Mouse (Mus musculus): ENCODE data around the gene Filip1l.

The Filip1l gene

DNA sequence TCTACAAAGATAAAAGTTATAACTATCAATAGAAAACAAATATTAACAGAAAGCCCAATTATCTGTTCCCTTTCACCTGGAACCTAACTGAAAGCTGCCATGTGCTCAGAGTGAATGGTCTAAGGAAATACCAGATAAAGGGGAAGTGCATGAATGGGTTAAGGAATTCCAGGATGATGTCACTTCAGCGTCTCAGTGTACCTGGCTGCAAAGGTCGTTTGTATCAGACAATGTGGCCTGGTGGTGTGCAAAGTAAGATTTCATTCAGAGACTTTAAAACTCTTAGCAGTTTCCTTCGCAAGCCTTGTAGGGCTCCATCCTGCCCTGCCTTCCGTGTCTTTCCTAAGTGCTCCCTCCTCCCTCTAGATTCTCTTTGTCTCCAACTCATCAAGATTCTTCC, 80.3 kb downstream of the Filip1l start:
- in situ Hi-C loops (cut with MboI, MseI) = no loop called here

DNA sequence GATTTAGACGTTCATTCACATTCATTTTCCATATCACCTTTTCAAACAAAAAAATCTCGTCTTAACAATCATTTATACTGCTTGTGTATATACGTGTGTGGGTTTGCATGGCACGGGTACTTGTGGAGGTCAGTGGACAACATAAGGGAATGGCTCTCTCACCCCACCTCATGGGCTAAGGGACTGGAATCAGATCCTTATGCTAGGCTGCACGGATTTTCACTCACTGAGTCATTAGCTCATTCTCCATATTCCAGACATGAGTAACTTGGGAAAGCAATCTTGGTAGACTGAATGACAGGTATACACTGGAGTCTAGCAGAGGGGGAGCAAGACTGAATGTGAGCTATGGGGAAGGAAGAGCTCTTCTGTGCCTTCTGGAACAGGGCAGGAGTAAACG, 80.8 kb downstream of the Filip1l start:
- in situ Hi-C loops (cut with MboI, MseI) = no loop called here

DNA sequence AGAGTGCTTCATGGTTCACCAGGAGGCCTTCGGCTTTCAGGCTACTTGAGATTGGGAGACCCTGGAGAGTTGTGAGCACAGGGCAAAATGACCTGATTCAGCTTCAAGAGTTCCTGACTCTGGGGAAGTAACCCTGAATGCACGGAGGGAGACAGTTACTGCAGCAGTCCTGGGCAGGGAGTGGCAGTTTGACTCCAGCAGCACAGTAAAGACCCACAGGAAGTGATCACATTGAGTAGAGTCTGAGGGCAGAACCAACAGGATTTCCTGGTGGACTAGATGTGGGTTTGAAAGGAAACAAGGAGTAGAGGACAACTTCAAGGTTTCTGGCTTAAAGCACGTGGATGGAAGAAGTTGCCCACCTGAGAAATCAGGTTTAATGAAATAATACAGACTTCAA, 81.7 kb downstream of the Filip1l start:
- in situ Hi-C loops (cut with MboI, MseI) = no loop called here

DNA sequence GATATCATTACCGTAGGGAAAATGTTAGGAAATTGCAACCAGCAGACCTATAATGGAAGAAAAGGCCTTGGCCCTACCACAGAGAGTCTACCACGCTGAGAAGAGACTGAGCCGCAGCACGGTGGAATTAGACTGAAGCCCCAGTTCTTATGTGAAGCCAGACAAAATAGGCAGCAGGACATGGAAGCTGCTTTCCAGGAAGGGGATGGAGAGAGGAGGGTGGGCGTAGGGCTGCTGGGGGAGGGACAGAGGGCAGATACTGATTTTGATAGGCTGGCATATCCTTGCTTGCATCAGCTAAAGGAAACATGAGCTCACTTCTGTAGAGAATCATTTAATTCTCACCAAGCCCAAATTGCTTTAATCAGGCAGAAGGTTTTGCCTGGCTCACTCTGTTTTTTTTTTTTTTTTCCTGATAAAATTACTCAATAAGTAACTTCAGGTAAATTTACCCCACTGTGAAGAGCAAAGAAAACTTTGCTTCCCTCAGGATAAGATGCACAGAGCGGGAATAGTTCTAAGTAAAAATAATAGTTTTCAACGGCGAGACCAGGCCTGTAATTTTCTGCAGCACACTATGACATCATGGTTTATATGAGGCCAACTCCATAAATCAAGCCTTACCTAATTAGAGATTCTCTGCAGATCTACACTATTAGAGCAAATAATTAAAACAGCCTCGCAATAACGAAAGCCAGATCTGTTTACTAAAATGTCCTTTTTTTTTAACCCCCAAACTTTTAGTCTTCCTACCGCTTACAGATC, 84.8 kb downstream of the Filip1l start:
- in situ Hi-C loops (cut with MboI, MseI) = no loop called here

DNA sequence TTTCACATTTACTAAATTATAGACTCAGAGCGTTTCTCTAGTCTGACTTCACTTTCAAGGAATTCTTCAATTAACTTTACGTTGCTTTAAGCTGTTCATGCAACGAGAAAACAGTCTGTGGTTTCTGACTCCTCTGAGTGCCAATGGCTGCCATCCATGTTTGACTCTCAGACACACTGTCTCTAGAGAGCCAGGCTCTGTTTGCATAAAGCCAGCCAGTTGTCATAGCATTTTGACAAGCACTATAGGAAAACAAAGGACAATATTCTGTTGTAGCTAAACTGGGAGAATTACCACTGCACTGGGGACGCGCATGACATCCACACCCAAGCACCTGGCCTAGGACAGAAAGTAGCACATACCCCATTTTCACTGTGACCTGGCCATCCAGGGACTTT, 85.4 kb downstream of the Filip1l start:
- in situ Hi-C loops (cut with MboI, MseI) = no loop called here

DNA sequence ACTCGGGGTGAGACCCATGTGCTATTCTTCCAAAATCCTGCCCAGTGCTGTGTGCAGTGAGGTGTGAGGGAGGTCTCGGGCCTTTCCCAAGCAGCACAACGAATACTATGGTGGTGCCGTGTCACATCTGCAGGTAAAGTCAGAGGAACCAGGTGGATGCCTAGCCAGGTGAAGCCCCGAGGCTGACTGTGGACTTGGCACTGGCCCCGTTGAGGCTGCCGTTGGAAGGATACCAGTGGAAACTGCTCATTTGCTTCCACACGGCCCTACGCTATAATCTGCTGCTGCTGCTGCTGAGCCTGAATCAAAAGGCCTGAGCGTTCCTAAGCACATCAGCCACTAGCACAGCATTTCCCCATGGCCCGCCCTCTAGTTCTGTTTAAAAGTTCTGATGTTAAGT, 86.3 kb downstream of the Filip1l start:
- in situ Hi-C loops (cut with MboI, MseI) = no loop called here

DNA sequence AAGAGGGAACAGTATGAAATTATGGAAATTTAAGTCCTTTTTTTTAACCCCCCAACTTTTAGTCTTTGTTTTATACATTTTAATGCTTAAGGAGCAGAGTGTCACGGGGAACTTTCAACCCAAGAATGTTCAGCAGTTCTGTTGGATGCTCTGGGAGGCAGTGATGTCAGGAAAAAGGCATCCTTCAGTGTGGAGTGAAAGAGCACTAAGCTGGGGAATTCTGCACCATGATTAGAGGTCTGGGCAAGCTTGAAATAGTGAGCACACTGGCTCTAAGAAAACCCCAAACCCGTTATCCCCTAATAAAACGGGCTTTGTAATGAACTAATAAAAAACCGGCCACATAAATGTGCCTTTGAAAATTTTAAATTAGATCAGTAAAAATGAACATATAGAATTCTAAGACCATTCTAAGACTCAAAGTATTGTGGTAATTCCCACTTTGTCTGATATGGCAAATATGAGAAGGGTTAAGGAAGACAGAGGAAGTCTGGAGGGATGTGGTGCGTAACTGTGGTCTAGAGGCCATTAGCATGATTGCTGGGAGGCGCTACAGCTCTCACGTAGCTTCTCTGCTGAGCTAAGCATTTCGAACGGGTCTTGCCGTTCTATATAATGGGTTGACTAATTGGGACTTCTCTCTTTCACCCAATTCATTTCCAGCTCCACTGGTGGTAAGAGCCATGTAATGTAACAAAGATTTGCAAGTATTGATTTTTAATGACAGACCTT, 88.0 kb downstream of the Filip1l start:
- in situ Hi-C loops (cut with MboI, MseI) = no loop called here

DNA sequence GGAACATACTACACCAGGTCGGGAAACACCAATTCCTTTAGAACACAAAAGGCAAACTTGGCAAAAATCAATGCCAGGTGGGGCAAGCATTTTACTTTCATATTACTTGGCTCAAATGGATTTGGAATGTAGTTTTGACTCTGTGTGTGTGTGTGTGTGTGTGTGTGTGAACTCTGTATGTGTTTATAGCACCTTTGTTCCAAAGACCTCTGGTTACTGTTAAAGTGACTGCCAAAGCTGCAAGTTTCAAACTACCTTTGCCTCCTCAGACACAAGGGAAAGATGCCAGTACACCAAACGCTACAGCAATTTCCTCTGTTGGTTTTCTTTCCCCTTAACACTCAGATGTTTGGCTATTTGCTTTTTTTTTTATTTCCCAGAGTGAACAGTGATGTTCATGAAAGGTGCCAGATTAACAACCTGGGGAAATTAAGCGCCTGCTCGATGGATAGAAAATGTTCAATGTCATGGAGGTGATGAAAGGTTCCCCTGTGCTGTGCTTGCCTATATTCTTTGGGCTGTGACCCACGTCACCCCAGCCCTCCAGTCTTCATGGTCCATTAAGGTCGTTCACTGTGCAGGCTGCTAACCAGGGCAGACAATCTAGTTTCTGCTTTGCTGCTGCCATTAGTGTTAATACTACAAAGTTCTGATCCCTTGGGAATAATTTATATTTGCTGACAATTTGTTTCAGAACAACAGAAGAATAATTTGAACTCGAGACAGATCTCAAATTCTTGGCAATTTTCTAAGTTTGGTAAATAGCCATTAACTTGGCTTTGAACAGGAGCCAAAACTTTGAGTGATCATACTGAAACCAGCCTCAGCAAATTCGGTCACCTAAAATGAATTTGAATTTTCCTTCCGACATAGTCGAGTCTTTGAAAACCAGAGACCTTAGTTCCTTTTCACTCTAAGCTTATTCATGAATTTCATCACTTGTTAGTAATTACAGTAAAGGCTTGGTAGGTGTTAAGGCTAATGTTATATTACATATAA, 92.5 kb downstream of the Filip1l start:
- in situ Hi-C loops (cut with MboI, MseI) = no loop called here

DNA sequence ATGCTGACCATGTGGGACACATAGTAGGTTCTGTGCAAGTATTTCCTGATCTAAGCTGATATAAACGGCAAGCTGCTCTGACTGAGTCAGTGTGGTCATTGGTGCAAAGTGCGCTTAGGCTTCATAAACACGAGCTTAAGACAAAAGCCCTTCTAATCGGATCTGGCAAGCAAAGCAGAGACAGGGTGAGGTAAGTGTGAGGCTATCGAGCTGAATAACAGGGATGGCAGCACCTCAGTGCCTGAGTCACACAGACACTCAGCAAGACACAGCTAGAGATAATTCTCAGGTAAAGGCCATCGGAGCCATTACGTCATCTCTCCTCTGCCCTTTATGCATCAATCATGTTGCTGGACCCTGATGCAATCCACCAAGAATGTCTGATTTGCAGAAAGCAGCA, 100.1 kb downstream of the Filip1l start:
- in situ Hi-C loops (cut with MboI, MseI) = no loop called here

DNA sequence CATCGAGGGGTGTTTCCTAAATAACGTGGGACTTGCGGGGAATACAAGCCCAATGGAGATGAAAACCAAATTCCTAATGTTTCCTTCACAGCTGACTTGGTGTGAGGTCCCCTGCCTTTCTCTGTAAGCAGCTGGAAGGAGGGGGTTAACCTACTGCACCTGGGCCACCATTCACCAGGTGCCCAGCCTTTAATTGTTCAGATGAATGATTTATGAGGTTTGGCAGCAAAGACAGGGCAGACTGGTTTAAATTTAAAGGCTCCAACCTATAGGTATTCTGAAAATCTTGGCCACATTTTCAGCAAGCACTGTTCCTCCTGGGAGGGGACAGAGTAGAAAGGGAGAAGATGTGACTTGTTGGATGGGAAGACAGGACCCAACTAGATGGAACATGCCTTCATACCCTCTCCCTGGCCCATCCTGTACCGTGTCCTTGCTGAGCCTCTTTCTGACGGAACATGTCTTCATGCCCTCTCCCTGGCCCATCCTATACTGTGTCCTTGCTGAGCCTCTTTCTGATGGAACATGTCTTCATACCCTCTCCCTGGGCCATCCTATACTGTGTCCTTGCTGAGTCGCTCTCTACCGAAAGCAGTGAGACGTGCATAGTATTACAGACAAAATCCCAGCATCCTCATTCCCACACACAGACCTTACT, 101.3 kb downstream of the Filip1l start:
- in situ Hi-C loops (cut with MboI, MseI) = no loop called here

DNA sequence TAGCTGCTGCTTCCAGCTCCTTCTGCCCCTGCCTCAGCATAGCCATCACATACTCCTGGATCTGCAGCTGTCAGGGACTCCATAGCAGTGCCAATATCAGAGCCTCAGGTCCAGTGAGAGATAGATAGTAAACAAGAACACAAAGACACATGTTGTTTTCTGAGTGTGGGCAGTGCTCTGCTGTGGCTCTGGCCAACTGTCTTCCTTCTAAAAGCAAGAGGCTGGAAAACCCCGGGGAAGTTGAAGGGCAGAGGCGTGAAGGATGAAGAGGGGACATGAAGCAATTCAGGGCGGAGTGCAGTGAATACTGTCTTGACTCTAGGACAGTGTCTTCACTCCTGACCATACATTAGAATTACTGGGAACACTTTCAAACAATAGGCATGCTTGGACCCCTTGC, 102.7 kb downstream of the Filip1l start:
- in situ Hi-C loops (cut with MboI, MseI) = no loop called here

DNA sequence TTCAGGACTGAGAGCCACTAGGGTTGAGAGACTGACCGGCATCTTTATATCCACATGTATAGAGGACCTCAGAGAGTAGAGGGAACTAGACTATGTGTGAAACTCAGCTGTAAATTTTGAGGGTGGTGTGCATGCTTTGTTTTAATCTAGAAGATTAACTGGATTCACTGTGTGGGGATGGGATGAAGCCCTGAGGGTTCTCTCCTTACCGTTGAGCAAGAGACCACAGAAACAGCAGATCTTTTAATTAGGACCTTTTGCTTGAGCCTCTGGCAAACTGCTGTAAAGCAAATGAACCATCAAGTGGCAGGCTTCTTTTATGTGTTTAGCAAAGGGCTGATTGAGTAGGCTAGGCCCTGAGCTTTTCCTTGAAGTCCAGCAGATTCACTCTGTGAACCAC, 103.1 kb downstream of the Filip1l start:
- in situ Hi-C loops (cut with MboI, MseI) = no loop called here

DNA sequence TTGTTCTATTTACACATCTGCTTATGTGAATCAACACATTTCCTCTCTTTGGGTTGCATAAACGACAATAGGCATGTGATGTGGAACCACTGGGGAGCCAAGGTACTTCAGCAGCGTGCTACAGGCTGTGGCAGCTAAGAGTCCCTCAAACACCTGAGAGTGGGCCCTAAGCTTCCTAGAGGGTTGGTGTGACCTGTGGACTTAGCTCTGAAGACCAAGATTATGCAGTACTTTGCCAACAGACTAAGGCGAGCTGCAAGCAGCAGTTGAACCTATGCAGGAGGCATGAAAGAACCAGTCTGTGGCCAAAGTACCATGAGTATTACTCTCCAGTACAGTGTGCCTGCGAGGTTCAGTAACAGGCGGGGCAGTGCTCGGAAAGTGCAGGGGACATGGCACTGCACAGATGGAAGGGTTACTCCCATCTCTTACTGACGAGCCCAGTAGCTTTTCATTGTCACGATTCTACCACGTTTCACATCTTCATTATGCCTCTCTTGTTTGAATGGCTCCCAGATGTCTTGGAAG, 112.6 kb downstream of the Filip1l start:
- in situ Hi-C loops (cut with MboI, MseI) = no loop called here

DNA sequence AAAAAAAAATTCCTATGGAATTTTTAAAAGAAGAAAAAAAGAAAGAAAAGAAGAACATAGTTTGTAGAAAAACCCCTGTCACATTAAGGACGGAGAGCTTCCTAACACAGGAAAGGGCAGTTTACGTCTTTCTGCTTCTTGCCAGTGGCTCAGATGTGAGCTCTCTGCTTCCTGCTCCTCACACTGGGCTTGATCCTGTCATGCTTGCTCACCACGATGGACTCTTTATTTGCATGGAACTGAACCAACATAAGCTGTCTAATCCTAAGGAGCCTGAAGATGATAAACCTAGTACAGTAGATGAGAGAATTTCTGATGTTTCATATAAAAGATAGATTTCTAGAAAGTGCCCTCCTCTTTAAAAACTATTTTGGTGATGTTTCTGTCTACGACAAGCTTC, 116.4 kb downstream of the Filip1l start:
- in situ Hi-C loops (cut with MboI, MseI) = no loop called here

DNA sequence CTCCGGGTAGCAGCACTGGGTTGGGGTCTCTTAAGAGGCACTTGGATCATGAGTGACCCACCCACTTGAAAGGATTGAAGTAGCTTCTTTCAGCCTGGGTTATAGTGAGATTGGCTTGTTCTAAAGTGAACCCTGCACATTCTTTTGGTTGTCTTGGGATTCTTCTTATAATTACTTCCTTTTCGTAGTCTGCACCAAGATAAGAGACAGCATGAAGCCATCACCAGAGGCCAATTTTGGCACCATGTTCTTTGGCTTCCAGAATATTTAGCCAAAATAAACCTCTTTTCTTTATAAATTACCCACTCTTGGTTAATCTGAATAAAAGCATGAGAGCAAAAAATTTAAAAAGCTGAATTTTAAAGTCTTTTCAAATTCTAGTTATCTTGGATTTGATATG, 117.0 kb downstream of the Filip1l start:
- in situ Hi-C loops (cut with MboI, MseI) = no loop called here

DNA sequence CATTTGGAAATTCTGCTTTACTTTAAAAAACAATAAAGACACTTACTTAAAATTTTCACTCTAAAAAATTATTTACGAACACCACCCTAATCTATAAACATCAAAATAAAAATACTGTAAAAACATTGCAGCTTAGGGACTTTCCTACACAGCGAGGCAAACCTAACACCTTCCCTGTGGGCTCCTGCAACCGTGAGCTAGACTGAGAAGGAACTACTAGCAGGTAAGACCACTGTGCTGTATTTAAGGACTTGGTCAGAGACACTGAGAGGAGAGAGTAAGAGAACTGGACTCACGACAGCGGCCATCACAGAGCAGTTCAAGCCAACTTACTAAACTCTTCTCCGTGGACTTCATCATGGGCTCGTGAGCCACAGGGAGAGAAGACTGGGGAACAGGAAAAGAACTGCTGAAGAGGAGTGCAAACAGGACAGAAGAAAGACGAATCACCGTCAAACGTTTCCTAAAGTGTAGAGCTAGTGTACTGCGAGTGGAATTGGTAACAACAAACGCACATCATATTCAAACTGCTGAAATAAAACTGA, 117.5 kb downstream of the Filip1l start:
- in situ Hi-C loops (cut with MboI, MseI) = no loop called here

DNA sequence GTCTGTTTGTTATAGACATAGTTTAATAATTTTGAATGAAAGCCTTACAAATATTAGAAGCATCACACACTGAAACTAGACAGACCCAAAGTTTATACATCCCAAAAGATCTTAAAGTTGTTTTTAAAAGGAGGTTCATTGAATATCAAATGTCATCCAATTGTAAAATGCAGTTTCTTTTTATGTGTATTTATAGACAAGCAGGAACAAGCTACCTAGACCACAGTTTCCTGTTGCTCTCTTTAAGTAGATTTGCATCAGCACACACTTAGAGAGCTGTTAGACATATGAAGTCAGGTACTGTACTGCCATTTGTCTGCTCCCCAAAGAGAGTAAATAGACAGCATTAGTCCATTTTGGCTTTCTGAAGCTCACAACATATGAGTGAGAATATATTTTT, 118.2 kb downstream of the Filip1l start:
- in situ Hi-C loops (cut with MboI, MseI) = no loop called here

DNA sequence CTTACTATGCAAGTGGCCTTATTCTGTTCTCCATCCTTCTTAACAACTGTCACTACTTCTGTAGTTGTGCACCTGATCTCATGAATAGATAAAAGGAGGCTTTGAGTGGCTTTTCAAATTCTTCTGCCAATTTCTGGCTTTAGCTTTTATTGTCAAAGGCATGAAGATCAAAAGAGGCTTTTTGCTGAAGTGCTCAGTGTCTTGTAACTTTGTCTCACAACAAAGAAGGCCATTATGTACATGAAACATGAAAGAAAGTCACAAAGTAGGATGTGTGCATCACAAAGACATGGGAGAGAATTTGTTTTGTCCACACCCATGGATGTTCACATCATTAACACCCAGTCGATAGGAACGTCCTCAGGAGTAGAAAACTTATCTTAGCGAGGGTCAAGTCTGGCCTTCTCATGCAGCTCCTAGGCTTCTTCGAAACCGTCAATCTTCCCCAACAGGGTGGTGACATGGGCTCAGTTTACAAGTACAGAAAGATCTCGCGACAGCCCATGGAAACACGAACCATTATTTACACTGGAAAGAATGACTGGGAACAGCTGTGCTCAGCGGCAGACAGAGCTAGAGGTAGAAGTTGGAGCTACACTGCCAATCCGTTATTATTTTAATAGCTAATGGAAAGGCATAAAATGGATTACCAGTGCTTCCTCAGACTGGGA, 120.7 kb downstream of the Filip1l start:
- in situ Hi-C loops (cut with MboI, MseI) = no loop called here

DNA sequence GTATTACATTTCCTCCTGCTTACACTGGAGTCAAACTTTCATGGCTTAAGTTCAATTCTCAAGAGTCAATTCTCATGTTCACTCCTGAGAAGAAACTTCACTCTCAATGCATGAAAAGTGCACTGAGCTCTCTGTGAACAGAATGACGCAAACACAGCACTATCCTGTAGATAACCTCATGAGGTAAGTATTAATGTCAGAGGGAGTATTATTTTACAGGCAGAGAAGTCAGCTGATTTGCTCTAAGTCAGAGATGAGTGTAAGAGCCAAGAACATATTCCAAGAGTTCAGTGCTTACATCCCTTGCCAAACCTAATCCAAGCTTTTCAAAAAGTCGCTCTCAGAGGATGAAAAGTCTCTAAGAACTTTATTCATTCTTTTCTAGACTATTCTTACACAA, 125.6 kb downstream of the Filip1l start:
- in situ Hi-C loops (cut with MboI, MseI) = no loop called here

DNA sequence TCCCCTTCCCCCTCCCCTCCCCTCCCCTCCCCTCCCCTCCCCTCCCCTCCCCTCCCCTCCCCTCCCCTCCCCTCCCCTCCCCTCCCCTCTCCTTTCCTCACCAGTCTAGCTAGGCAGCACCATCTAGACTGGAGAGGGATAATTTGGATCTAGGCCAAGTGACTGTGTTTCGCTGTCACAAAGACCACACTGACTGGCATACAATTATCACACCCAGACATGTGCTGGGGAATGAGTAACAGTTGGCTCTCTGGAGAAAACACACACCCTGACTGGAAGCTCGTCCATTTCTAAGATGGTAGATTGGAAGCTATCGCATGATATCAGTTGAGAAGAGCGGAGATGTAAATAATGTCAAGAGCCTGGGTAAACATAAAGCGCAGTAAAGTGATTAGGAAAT, 126.9 kb downstream of the Filip1l start:
- in situ Hi-C loops (cut with MboI, MseI) = no loop called here

DNA sequence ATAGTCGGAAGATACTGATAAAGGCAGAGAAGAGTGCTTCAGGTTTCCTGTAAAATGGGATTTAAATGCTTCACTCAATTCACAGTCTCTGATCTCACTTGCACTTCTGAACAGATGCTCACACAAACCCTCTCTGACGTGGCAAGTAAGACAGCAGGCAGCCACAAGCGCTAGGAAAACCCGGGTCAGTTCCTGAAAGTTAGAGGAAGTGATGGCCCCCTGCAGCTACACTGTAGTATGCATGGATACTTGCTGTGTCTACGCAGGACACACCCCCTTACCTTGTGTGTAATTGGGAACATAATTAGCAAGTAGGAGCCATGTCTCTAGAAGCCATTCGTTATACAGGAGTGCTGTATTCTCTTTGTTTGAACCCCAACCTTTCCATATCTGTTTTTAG, 129.4 kb downstream of the Filip1l start:
- in situ Hi-C loops (cut with MboI, MseI) = no loop called here
